Mouse (Mus musculus) thymus, adult 2 months (tissue): ENCODE measurements around the gene Pde3a.

Experiments
- CTCF ChIP-seq: fragments of 200-500 bp; IDR thresholded peaks from 2 replicates; pipeline ENCODE4 v1.5.1; 2012; ENCODE audit warnings: mild to moderate bottlenecking, control low read depth, low read length, moderate library complexity, borderline replicate concordance; ENCODE audit not compliant: control insufficient read depth, poor library complexity, insufficient read depth; ENCODE audit errors: extremely low read depth
- POLR2A ChIP-seq: fragments of 200-500 bp; IDR thresholded peaks from 2 replicates; pipeline ENCODE4 v1.6.1; 2012; ENCODE audit warnings: mild to moderate bottlenecking, low read length, control low read depth, moderate library complexity; ENCODE audit not compliant: control insufficient read depth, poor library complexity, insufficient read depth; ENCODE audit errors: extremely low read depth

DNA sequence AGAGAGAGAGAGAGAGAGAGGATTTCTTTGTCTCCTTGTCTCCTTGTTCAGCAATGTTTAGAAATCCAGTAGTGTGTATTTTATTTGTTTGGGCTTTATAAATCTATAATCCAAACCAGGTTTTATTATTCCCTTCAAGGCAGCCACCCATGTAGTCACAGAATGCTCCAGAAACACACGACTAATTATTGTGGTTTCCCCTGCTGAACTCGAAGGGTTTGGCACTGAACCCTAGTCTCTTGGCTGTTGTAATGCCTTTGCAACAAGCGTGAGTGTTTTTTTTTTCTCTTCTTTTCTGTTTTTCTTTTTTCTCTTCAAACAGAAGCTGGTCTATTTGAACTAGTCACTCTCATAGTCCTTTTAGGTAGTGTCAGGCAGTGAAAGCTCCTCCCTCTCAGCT, 225.6 kb downstream of the Pde3a start:
- no peak for TF ChIP-seq POLR2A
- TF ChIP-seq CTCF = no peak
